Mouse (Mus musculus) bone marrow, adult 2 months (tissue): ENCODE measurements around the gene Ppef2.

Experiments used
- CTCF ChIP-seq: fragments of 200-500 bp; IDR thresholded peaks from 2 replicates; pipeline ENCODE4 v1.5.1; 2011; ENCODE audit warnings: low read length, control low read depth; ENCODE audit not compliant: control insufficient read depth, insufficient read depth
- POLR2A ChIP-seq: fragments of 200-500 bp; IDR thresholded peaks from 2 replicates; pipeline ENCODE4 v1.6.1; 2011; ENCODE audit warnings: low read depth, mild to moderate bottlenecking, control low read depth, low read length, borderline replicate concordance; ENCODE audit not compliant: control insufficient read depth

- TF ChIP-seq CTCF (no peak), POLR2A (no peak)
Observed at GRCm38 (mm10) chr5:92231836-92232235, 24.2 kb downstream of the Ppef2 start.
